Mouse (Mus musculus) hindbrain, embryonic 10.5 days (tissue): Measurements from ENCODE around the gene 1700020D05Rik. TPM values are rescaled to one million over a fixed set of nuclear protein-coding genes. Genes with fewer than 3 reads are reported as not detected.

Source experiments
- polyA plus RNA-seq: library from polyadenylated mRNA; unstranded; fragments of >200 nt; fragmentation: Nextera tagmentation; extraction: Ambion mirVana; gene quantifications from 2 replicates; pipeline ENCODE4 v1.2.1, GENCODE M21; 2016

Gene 1700020D05Rik
- polyA plus RNA-seq, 1 experiment from 2014 or later: not detected

Other genes starting within 250 kb of the 1700020D05Rik start
- gene Pacs1, start 230.7 kb downstream of the 1700020D05Rik start, polyA plus RNA-seq: 23.7 and 26.1 TPM in 2 replicates
- gene Sf3b2, start 208.3 kb downstream of the 1700020D05Rik start, polyA plus RNA-seq: 438 and 456 TPM in 2 replicates
- 11.7 and 19.1 TPM in 2 replicates for gene Gal3st3, start 205.5 kb downstream of the 1700020D05Rik start, polyA plus RNA-seq
- not detected in 2 replicates for gene Catsper1, start 168.0 kb downstream of the 1700020D05Rik start, polyA plus RNA-seq
- 0.65 and 1.6 TPM in 2 replicates for gene Cst6, start 154.2 kb downstream of the 1700020D05Rik start, polyA plus RNA-seq
- gene Eif1ad, start 137.0 kb downstream of the 1700020D05Rik start, polyA plus RNA-seq: 84.2 and 90.5 TPM in 2 replicates
- 539 and 565 TPM in 2 replicates for gene Banf1, start 136.6 kb downstream of the 1700020D05Rik start, polyA plus RNA-seq
- 82.7 and 93.2 TPM in 2 replicates for gene Sart1, start 115.1 kb downstream of the 1700020D05Rik start, polyA plus RNA-seq
- 0.44 and 0.58 TPM in 2 replicates for gene Tsga10ip, start 101.3 kb downstream of the 1700020D05Rik start, polyA plus RNA-seq
- 223 and 271 TPM in 2 replicates for gene Drap1, start 78.8 kb downstream of the 1700020D05Rik start, polyA plus RNA-seq
- 53.8 and 63.9 TPM in 2 replicates for gene AI837181, start 78.6 kb downstream of the 1700020D05Rik start, polyA plus RNA-seq
- not detected in 2 replicates for gene Fosl1, start 56.2 kb downstream of the 1700020D05Rik start, polyA plus RNA-seq
- gene Ccdc85b, start 45.9 kb downstream of the 1700020D05Rik start, polyA plus RNA-seq: 6.9 and 8.6 TPM in 2 replicates
- gene Fibp, start 43.2 kb downstream of the 1700020D05Rik start, polyA plus RNA-seq: 99.5 and 122 TPM in 2 replicates
- gene Ctsw, start 35.3 kb downstream of the 1700020D05Rik start, polyA plus RNA-seq: 2.0 and 3.0 TPM in 2 replicates
- gene Efemp2, start 29.8 kb downstream of the 1700020D05Rik start, polyA plus RNA-seq: 62.7 and 71.3 TPM in 2 replicates
- gene Mus81, start 15.4 kb downstream of the 1700020D05Rik start, polyA plus RNA-seq: 43.7 and 51.4 TPM in 2 replicates
- 3,259 and 3,562 TPM in 2 replicates for gene Cfl1, start 13.3 kb downstream of the 1700020D05Rik start, polyA plus RNA-seq
- 8.9 and 18.7 TPM in 2 replicates for gene Snx32, start 6.8 kb upstream of the 1700020D05Rik start, polyA plus RNA-seq
- 0.39 and 0.77 TPM in 2 replicates for gene Ovol1, start 56.9 kb upstream of the 1700020D05Rik start, polyA plus RNA-seq
- gene Ap5b1, start 64.2 kb upstream of the 1700020D05Rik start, polyA plus RNA-seq: 1.6 and 2.6 TPM in 2 replicates
- 177 and 187 TPM in 2 replicates for gene Rnaseh2c, start 98.1 kb upstream of the 1700020D05Rik start, polyA plus RNA-seq
- gene Kat5, start 106.5 kb upstream of the 1700020D05Rik start, polyA plus RNA-seq: 58.9 and 69.2 TPM in 2 replicates
- gene Rela, start 133.7 kb upstream of the 1700020D05Rik start, polyA plus RNA-seq: 27.8 and 36.0 TPM in 2 replicates
- gene Sipa1, start 159.9 kb upstream of the 1700020D05Rik start, polyA plus RNA-seq: 27.5 and 27.6 TPM in 2 replicates
- 34.1 and 35.1 TPM in 2 replicates for gene Map3k11, start 185.0 kb upstream of the 1700020D05Rik start, polyA plus RNA-seq
- gene Pcnx3, start 185.1 kb upstream of the 1700020D05Rik start, polyA plus RNA-seq: 27.3 and 30.8 TPM in 2 replicates
- 0.16 and 0.21 TPM in 2 replicates for gene Kcnk7, start 200.6 kb upstream of the 1700020D05Rik start, polyA plus RNA-seq
- 9.7 and 10.1 TPM in 2 replicates for gene Ehbp1l1, start 222.5 kb upstream of the 1700020D05Rik start, polyA plus RNA-seq
- 149 and 192 TPM in 2 replicates for gene Fam89b, start 225.9 kb upstream of the 1700020D05Rik start, polyA plus RNA-seq
- gene Ltbp3, start 237.1 kb upstream of the 1700020D05Rik start, polyA plus RNA-seq: 2.7 and 6.9 TPM in 2 replicates